Mouse (Mus musculus) myocyte (in vitro differentiated cells): ENCODE data around the gene Atp5f1. TPM values are rescaled to one million over a fixed set of nuclear protein-coding genes. Genes with fewer than 3 reads are reported as not detected.
"Not testable (repeated sequence)": the region's sequence is repeated elsewhere in the genome, so short reads cannot be mapped to it uniquely, and the experiment has no call there.

Source experiments
- H3K27me3 ChIP-seq: one replicate; pipeline ENCODE4 v1.6.1; 2011; ENCODE audit not compliant: control insufficient read depth, insufficient read depth, insufficient read length
- H3K36me3 ChIP-seq: one replicate; pipeline ENCODE4 v1.6.1; 2011; ENCODE audit not compliant: control insufficient read depth, insufficient read depth
- H3K4me2 ChIP-seq: one replicate; pipeline ENCODE4 v1.6.1; 2011; ENCODE audit warnings: low read depth, control low read depth
- H3K4me3 ChIP-seq: one replicate; pipeline ENCODE4 v1.5.1; 2011; ENCODE audit warnings: mild to moderate bottlenecking, control low read depth, moderate library complexity
- H3K79me2 ChIP-seq: one replicate; pipeline ENCODE4 v1.6.1; 2011; ENCODE audit not compliant: control insufficient read depth, insufficient read depth
- H3ac ChIP-seq: one replicate; pipeline ENCODE4 v1.6.1; 2011; ENCODE audit not compliant: control insufficient read depth, insufficient read length
- CEBPB ChIP-seq: IDR thresholded peaks from 2 replicates; pipeline ENCODE4 v1.6.1; 2011; ENCODE audit warnings: mild to moderate bottlenecking, moderate library complexity; ENCODE audit not compliant: poor library complexity, insufficient read depth, severe bottlenecking
- E2F4 ChIP-seq: IDR thresholded peaks from one replicate; pipeline ENCODE4 v1.6.1; 2011; ENCODE audit warnings: mild to moderate bottlenecking, control low read depth, moderate library complexity; ENCODE audit not compliant: insufficient read depth
- MAX ChIP-seq: IDR thresholded peaks from one replicate; pipeline ENCODE4 v1.6.1; 2011; ENCODE audit warnings: low read depth, mild to moderate bottlenecking, control low read depth
- MYOD1 ChIP-seq, 3 experiments: IDR thresholded peaks; one replicate each; pipeline ENCODE4 v1.6.1; 2011; ENCODE audit warnings: control low read depth in 2 of 3, low read depth in 2 of 3, mild to moderate bottlenecking in 2 of 3, moderate library complexity in 1 of 3; ENCODE audit not compliant: insufficient read length in 2 of 3, control insufficient read depth in 1 of 3
- MYOG ChIP-seq, 3 experiments: IDR thresholded peaks; one replicate each; pipeline ENCODE4 v1.6.1; 2011; ENCODE audit warnings: control low read depth in 2 of 3, low read depth in 2 of 3, mild to moderate bottlenecking in 2 of 3; ENCODE audit not compliant: insufficient read length in 2 of 3, control insufficient read depth in 1 of 3, insufficient read depth in 1 of 3
- POLR2A ChIP-seq: IDR thresholded peaks from one replicate; pipeline ENCODE4 v1.6.1; 2011; ENCODE audit warnings: low read depth, mild to moderate bottlenecking, control low read depth, moderate library complexity; ENCODE audit not compliant: insufficient read length
- POLR2AphosphoS2 ChIP-seq: IDR thresholded peaks from one replicate; pipeline ENCODE4 v1.6.1; 2011; ENCODE audit warnings: low read depth, control low read depth; ENCODE audit not compliant: insufficient read length
- REST ChIP-seq: IDR thresholded peaks from one replicate; pipeline ENCODE4 v1.6.1; 2011; ENCODE audit warnings: mild to moderate bottlenecking, control low read depth, moderate library complexity; ENCODE audit not compliant: insufficient read depth, insufficient read length
- SRF ChIP-seq: IDR thresholded peaks from one replicate; pipeline ENCODE4 v1.6.1; 2011; ENCODE audit warnings: low read depth; ENCODE audit not compliant: control insufficient read depth, insufficient read length
- TCF12 ChIP-seq: IDR thresholded peaks from one replicate; pipeline ENCODE4 v1.6.1; 2011; ENCODE audit warnings: mild to moderate bottlenecking, control low read depth; ENCODE audit not compliant: poor library complexity, insufficient read depth, severe bottlenecking
- TCF3 ChIP-seq: IDR thresholded peaks from one replicate; pipeline ENCODE4 v1.6.1; 2011; ENCODE audit warnings: low read depth, control low read depth; ENCODE audit not compliant: insufficient read length
- USF1 ChIP-seq: IDR thresholded peaks from one replicate; pipeline ENCODE4 v1.6.1; 2011; ENCODE audit warnings: low read depth, mild to moderate bottlenecking, control low read depth, moderate library complexity
- polyA plus RNA-seq: library from polyadenylated mRNA; unstranded; fragments of >200 nt; fragmentation: generic; extraction: Trizol; gene quantifications from one replicate; pipeline ENCODE4 v1.2.1, GENCODE M21; 2012; ENCODE audit warnings: missing spikeins

Gene Atp5f1
- polyA plus RNA-seq, result 329 TPM

GRCm38 (mm10) chr3:105959999-105960398, at the start of gene Atp5f1:
Atp5f1 (minus strand) TSS chr3:105960099.
- Histone ChIP-seq H3K79me2 (peaks cover 72% of the 10 kb centered on the region), H3K36me3 (peaks cover 39% of the 10 kb centered on the region), H3K4me2 (peak within 1 kb of the TSS; percentile 82), H3ac (peak within 1 kb of the TSS; percentile 36), H3K4me3 (peak within 1 kb of the TSS; percentile 63), H3K27me3 (no peaks in the 10 kb centered on the region)
- TF ChIP-seq TCF12, result no peak
- no peak for TF ChIP-seq MYOD1 (IDR thresholded peaks at IDR 0.05; ENCODE audit: control insufficient read depth in 1 of 3, insufficient read length in 2 of 3, low read depth in 2 of 3)
- TF ChIP-seq SRF, result no peak
- TF ChIP-seq TCF3, result no peak
- no peak for TF ChIP-seq POLR2A
- TF ChIP-seq MYOG (IDR thresholded peaks at IDR 0.05; ENCODE audit: control insufficient read depth in 1 of 3, insufficient read depth in 1 of 3, insufficient read length in 2 of 3, low read depth in 2 of 3), result no peak
- no peak for TF ChIP-seq USF1
- TF ChIP-seq MAX, result no peak
- TF ChIP-seq E2F4, result no peak
- TF ChIP-seq CEBPB, result no peak
- no peak for TF ChIP-seq POLR2AphosphoS2
- no peak for TF ChIP-seq REST

- not testable (repeated sequence) for H3K4me2 ChIP-seq, H3K79me2 ChIP-seq, H3ac ChIP-seq, H3K4me3 ChIP-seq, H3K27me3 ChIP-seq, H3K36me3 ChIP-seq
Measured at GRCm38 (mm10) chr3:106003360-106003759, 43.5 kb upstream of the Atp5f1 start.

GRCm38 (mm10) chr3:106001416-106002370, 41.8 kb upstream of the Atp5f1 start:
- TF ChIP-seq E2F4 (no peak), MYOG (IDR thresholded peaks at IDR 0.05; ENCODE audit: control insufficient read depth in 1 of 3, insufficient read depth in 1 of 3, insufficient read length in 2 of 3, low read depth in 2 of 3) (no peak), MAX (no peak), TCF3 (no peak), REST (no peak), CEBPB (no peak), POLR2A (no peak), POLR2AphosphoS2 (no peak)
- Histone ChIP-seq H3K4me3 (no peak overlapping the region), H3ac (no peak overlapping the region), H3K36me3 (no peaks in the 10 kb centered on the region), H3K27me3 (no peaks in the 10 kb centered on the region), H3K79me2 (no peaks in the 10 kb centered on the region), H3K4me2 (no peak overlapping the region)

GRCm38 (mm10) chr3:106000707-106001375, 40.9 kb upstream of the Atp5f1 start:
- Histone ChIP-seq H3ac (no peak overlapping the region), H3K4me2 (no peak overlapping the region), H3K79me2 (no peaks in the 10 kb centered on the region), H3K27me3 (no peaks in the 10 kb centered on the region), H3K4me3 (no peak overlapping the region), H3K36me3 (no peaks in the 10 kb centered on the region)
- TF ChIP-seq TCF3, result no peak
- no peak for TF ChIP-seq MYOG (IDR thresholded peaks at IDR 0.05; ENCODE audit: control insufficient read depth in 1 of 3, insufficient read depth in 1 of 3, insufficient read length in 2 of 3, low read depth in 2 of 3)
- TF ChIP-seq CEBPB, result no peak
- TF ChIP-seq MAX, result no peak
- no peak for TF ChIP-seq E2F4
- TF ChIP-seq MYOD1 (IDR thresholded peaks at IDR 0.05; ENCODE audit: control insufficient read depth in 1 of 3, insufficient read length in 2 of 3, low read depth in 2 of 3), result no peak
- no peak for TF ChIP-seq REST
- no peak for TF ChIP-seq SRF
- TF ChIP-seq POLR2AphosphoS2, result no peak
- no peak for TF ChIP-seq TCF12
- no peak for TF ChIP-seq POLR2A
- no peak for TF ChIP-seq USF1

GRCm38 (mm10) chr3:105994730-105995129, 34.8 kb upstream of the Atp5f1 start:
- no peaks in the 10 kb centered on the region for H3K27me3 ChIP-seq
- no peaks in the 10 kb centered on the region for H3K79me2 ChIP-seq
- no peak for TF ChIP-seq CEBPB
- TF ChIP-seq SRF, result no peak
- no peak for TF ChIP-seq POLR2A
- no peak for TF ChIP-seq MYOD1 (IDR thresholded peaks at IDR 0.05; ENCODE audit: control insufficient read depth in 1 of 3, insufficient read length in 2 of 3, low read depth in 2 of 3)
- no peak for TF ChIP-seq E2F4
- no peak for TF ChIP-seq REST
- TF ChIP-seq USF1, result no peak
- no peak for TF ChIP-seq MAX
- TF ChIP-seq MYOG (IDR thresholded peaks at IDR 0.05; ENCODE audit: control insufficient read depth in 1 of 3, insufficient read depth in 1 of 3, insufficient read length in 2 of 3, low read depth in 2 of 3), result no peak
- TF ChIP-seq POLR2AphosphoS2, result no peak
- no peak for TF ChIP-seq TCF12
- TF ChIP-seq TCF3, result no peak
- no peak overlapping the region for H3ac ChIP-seq
- H3K4me3 ChIP-seq, result no peak overlapping the region
- H3K4me2 ChIP-seq, result no peak overlapping the region
- no peaks in the 10 kb centered on the region for H3K36me3 ChIP-seq
